Mouse (Mus musculus) adrenal gland, adult 10 weeks (tissue): ENCODE data around the gene Zbp1. TPM values are rescaled to one million over a fixed set of nuclear protein-coding genes. Genes with fewer than 3 reads are reported as not detected.

Experiments used
- polyA plus RNA-seq: library from polyadenylated mRNA; stranded (reverse); fragments of 350-450 nt; fragmentation: Illumina TruSeq; extraction: RNeasy Lipid Tissue Mini Kit (QIAGEN cat#74804); gene quantifications from one replicate; pipeline ENCODE4 v1.2.3, GENCODE M21; 2014; ENCODE audit warnings: low read depth, low replicate concordance

Zbp1 gene
- 1.2 TPM for polyA plus RNA-seq

GRCm38 (mm10) chr2:173218416-173219141 lies at the start of gene Zbp1:
TSS of gene Zbp1 (minus strand) at chr2:173218923.

Other genes with a start within 250 kb of the Zbp1 start
- gene Spo11, start 241.2 kb downstream of the Zbp1 start, polyA plus RNA-seq: not detected
- 53.0 TPM for gene Rae1, start 218.8 kb downstream of the Zbp1 start, polyA plus RNA-seq
- 0.64 TPM for gene Rbm38, start 198.4 kb downstream of the Zbp1 start, polyA plus RNA-seq
- gene Ctcfl, start 99.4 kb downstream of the Zbp1 start, polyA plus RNA-seq: not detected
- gene Pck1, start 65.9 kb downstream of the Zbp1 start, polyA plus RNA-seq: 166 TPM
- gene Pmepa1, start 57.6 kb upstream of the Zbp1 start, polyA plus RNA-seq: 16.0 TPM